Mouse (Mus musculus) intestine, postnatal 0 days (tissue): ENCODE data around the gene Cnnm3. TPM values are rescaled to one million over a fixed set of nuclear protein-coding genes. Genes with fewer than 3 reads are reported as not detected.

Experiments
- ATAC-seq: fragments of 200-750 bp; cut with Nextera tagmentation; 2 replicates; pipeline ENCODE4 v1.8.0; 2017; ENCODE audit warnings: mild to moderate bottlenecking, moderate TSS enrichment, moderate library complexity
- H3K27ac ChIP-seq: fragments of 300-500 bp; sonication (generic); 2 replicates; pipeline ENCODE4 v1.5.1; 2014; ENCODE audit warnings: mild to moderate bottlenecking, low read depth, low read length, moderate library complexity
- H3K27me3 ChIP-seq: fragments of 300-500 bp; sonication (generic); replicated peaks from 2 replicates; pipeline ENCODE4 v1.6.1; 2014; ENCODE audit warnings: low read length, mixed read lengths; ENCODE audit not compliant: control insufficient read depth, insufficient read depth
- H3K36me3 ChIP-seq: fragments of 300-500 bp; sonication (generic); 2 replicates; pipeline ENCODE4 v1.6.1; 2014; ENCODE audit warnings: mild to moderate bottlenecking, moderate library complexity; ENCODE audit not compliant: control insufficient read depth, insufficient read depth
- H3K4me1 ChIP-seq: fragments of 300-500 bp; sonication (generic); replicated peaks from 2 replicates; pipeline ENCODE4 v1.6.1; 2014; ENCODE audit warnings: antibody characterized with exemption, low read length, mixed read lengths; ENCODE audit not compliant: control insufficient read depth, insufficient read depth
- H3K4me2 ChIP-seq: fragments of 300-500 bp; sonication (generic); replicated peaks from 2 replicates; pipeline ENCODE4 v1.6.1; 2014; ENCODE audit warnings: low read depth, mild to moderate bottlenecking, moderate library complexity
- H3K4me3 ChIP-seq: fragments of 300-500 bp; sonication (generic); 2 replicates; pipeline ENCODE4 v1.5.1; 2014; ENCODE audit warnings: low read depth, low read length
- H3K9ac ChIP-seq: fragments of 300-500 bp; sonication (generic); 2 replicates; pipeline ENCODE4 v1.6.1; 2014; ENCODE audit warnings: mild to moderate bottlenecking, low read depth, low read length
- H3K9me3 ChIP-seq: fragments of 300-500 bp; sonication (generic); 2 replicates; pipeline ENCODE4 v1.6.1; 2016; ENCODE audit warnings: mixed run types; ENCODE audit not compliant: control insufficient read depth
- CTCF ChIP-seq: sonication (generic); IDR thresholded peaks from 2 replicates; pipeline ENCODE4 v1.5.1; 2016; ENCODE audit warnings: low read depth, mild to moderate bottlenecking, control low read depth, antibody characterized with exemption, moderate library complexity
- WGBS: fragments of 180-500 bp; shearing (Covaris S2); extraction: QIAGEN DNeasy Blood & Tissue Kit; methylation state at CpG from one replicate; pipeline ENCODE4 v1.1.7; 2014; 5-methylcytosine and 5-hydroxymethylcytosine counted together
- polyA plus RNA-seq: library from polyadenylated mRNA; unstranded; fragments of >200 nt; fragmentation: Nextera tagmentation; extraction: Ambion mirVana; gene quantifications from 2 replicates; pipeline ENCODE4 v1.2.1, GENCODE M21; 2015

The Cnnm3 gene
- polyA plus RNA-seq, 1 experiment from 2014 or later, result 2.5 TPM

GRCm38 (mm10) chr1:36556553-36557456, 45.1 kb downstream of the Cnnm3 start:
- peak overlapping the region; percentile 90 for H3K27ac ChIP-seq
- H3K9ac ChIP-seq, result peak overlapping the region; percentile 80
- peak overlapping the region; percentile 83 for H3K4me2 ChIP-seq
- ATAC-seq, result peak; percentile 68
- TF ChIP-seq CTCF, result peak; percentile 93
- H3K4me1 ChIP-seq, result peaks cover 4% of the 10 kb centered on the region; the same call in 1 of the 2 replicates
- H3K9me3 ChIP-seq, result no peaks in the 10 kb centered on the region
- H3K36me3 ChIP-seq, result peaks cover 23% of the 10 kb centered on the region
- H3K27me3 ChIP-seq, result no peaks in the 10 kb centered on the region
- WGBS, result under 1% methylated on average over 52 of the region's 52 CpGs
- H3K4me3 ChIP-seq, result peak overlapping the region; percentile 81

GRCm38 (mm10) chr1:36557457-36558011, 45.9 kb downstream of the Cnnm3 start:
- peak; percentile 53 for ATAC-seq
- H3K9ac ChIP-seq, result peak overlapping the region; percentile 80
- H3K27ac ChIP-seq, result peak overlapping the region; percentile 90
- H3K27me3 ChIP-seq, result no peaks in the 10 kb centered on the region
- H3K36me3 ChIP-seq, result peaks cover 15% of the 10 kb centered on the region
- H3K9me3 ChIP-seq, result no peaks in the 10 kb centered on the region
- peaks cover 4% of the 10 kb centered on the region; the same call in 1 of the 2 replicates for H3K4me1 ChIP-seq
- TF ChIP-seq CTCF, result no peak
- WGBS, result under 1% methylated on average over 42 of the region's 48 CpGs
- H3K4me3 ChIP-seq, result peak overlapping the region; percentile 81
- H3K4me2 ChIP-seq, result peak overlapping the region; percentile 83

GRCm38 (mm10) chr1:36558031-36558993, 46.6 kb downstream of the Cnnm3 start, which contains the start of gene Sema4c:
Gene Sema4c, minus strand, starts transcription at chr1:36558349.
- Histone ChIP-seq H3K9ac (peak within 1 kb of the TSS; percentile 80), H3K4me3 (peak within 1 kb of the TSS; percentile 81), H3K9me3 (no peaks in the 10 kb centered on the region), H3K4me2 (peak within 1 kb of the TSS; percentile 83), H3K27me3 (no peaks in the 10 kb centered on the region), H3K4me1 (peaks cover 4% of the 10 kb centered on the region; the same call in 1 of the 2 replicates), H3K36me3 (peaks cover 8% of the 10 kb centered on the region; the same call in 1 of the 2 replicates), H3K27ac (peak within 1 kb of the TSS; percentile 90)
- WGBS, result 3% methylated on average over 61 of the region's 69 CpGs
- ATAC-seq, result peak; percentile 35
- TF ChIP-seq CTCF, result no peak

- WGBS, result 36% methylated on average over 4 of the region's 4 CpGs
- Histone ChIP-seq H3K4me3 (no peak overlapping the region), H3K36me3 (no peaks in the 10 kb centered on the region; the same call in 1 of the 2 replicates), H3K4me1 (peaks cover 4% of the 10 kb centered on the region; the same call in 1 of the 2 replicates), H3K4me2 (peak overlapping the region; percentile 83), H3K9me3 (no peaks in the 10 kb centered on the region), H3K27me3 (no peaks in the 10 kb centered on the region), H3K9ac (no peak overlapping the region), H3K27ac (no peak overlapping the region)
- ATAC-seq, result no peak
- TF ChIP-seq CTCF, result no peak
Observed at GRCm38 (mm10) chr1:36559256-36559655, 47.6 kb downstream of the Cnnm3 start.

GRCm38 (mm10) chr1:36559888-36560287, 48.2 kb downstream of the Cnnm3 start:
- Histone ChIP-seq H3K9me3 (no peaks in the 10 kb centered on the region), H3K4me2 (no peak overlapping the region), H3K36me3 (no peaks in the 10 kb centered on the region; the same call in 1 of the 2 replicates), H3K27ac (no peak overlapping the region), H3K4me1 (peaks cover 4% of the 10 kb centered on the region; the same call in 1 of the 2 replicates), H3K27me3 (no peaks in the 10 kb centered on the region), H3K9ac (no peak overlapping the region), H3K4me3 (no peak overlapping the region)
- TF ChIP-seq CTCF, result no peak
- no peak for ATAC-seq
- 80% methylated on average over 5 of the region's 5 CpGs for WGBS
